9 mouse cellular contexts compared by ENCODE assay signal in the genomic region with DNA sequence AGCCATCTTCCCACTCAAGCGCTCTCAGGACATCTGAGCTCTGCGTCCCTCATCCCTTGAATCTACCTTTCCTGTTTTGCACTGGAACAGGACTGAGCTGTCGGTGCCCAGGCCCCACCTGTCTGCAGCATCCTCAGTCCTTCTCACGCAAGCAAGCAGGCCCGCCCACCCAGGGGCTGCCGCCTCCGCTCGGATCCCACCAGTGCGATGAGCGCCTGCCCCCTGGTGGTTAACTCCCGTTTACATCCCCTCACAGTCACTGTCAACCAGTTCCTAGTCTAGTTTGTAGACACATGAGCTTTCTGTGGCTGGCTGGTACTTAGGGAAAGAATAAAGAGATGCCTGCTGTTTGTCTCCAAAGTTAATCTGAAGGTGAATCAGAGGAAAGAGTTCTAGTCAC. TPM values are rescaled to one million over a fixed set of nuclear protein-coding genes. Genes with fewer than 3 reads are reported as not detected.
DNase-seq lines count a peak whose midpoint lies in the region; ATAC-seq and TF ChIP-seq lines count a peak whose summit lies in the region.
"Had no signal": no experiment of that assay in that cellular context is flagged by ENCODE, and none has a peak within 500 bp of the region (broad histone marks: within the 10 kb centered on the region; RNA-seq: fewer than 3 reads in every experiment).

No protein-coding gene starts in this region.

- ATAC-seq in heart, embryonic 15.5 days (replicated peaks; ENCODE audit: insufficient number of reproducible peaks, insufficient read depth, low FRiP score, low read depth), result peak; percentile 21; the same call in 1 of the 2 replicates

- H3K27me3 ChIP-seq in heart, embryonic 15.5 days, result no peaks in the 10 kb centered on the region
- H3K27me3 ChIP-seq: limb, embryonic 12.5 days had no signal

- 26% methylated on average over 11 of the region's 11 CpGs for WGBS in heart, embryonic 15.5 days
- 55% methylated on average over 11 of the region's 11 CpGs for WGBS in bone marrow, adult 2 months

- no peak overlapping the region for H3K4me2 ChIP-seq in heart, embryonic 15.5 days
- H3K4me2 ChIP-seq: limb, embryonic 12.5 days had no signal

- DNase-seq in heart, adult 11 months, result no peak
- peak; percentile 53 to 63 for DNase-seq in frontal cortex, postnatal 36 days (ENCODE audit: low spot score in 2 of 2)
- peak; percentile 73 for DNase-seq in layer of hippocampus, adult 2 months (ENCODE audit: low spot score in 2 of 2)
- DNase-seq in lung, postnatal 10 days, result peak; percentile 79
- peak; percentile 82 for DNase-seq in right cerebral cortex, postnatal 14 days
- DNase-seq in urinary bladder, adult 18-20 months (ENCODE audit: low spot score in 2 of 2), result no peak

- TF ChIP-seq POLR2A in bone marrow, adult 2 months (IDR thresholded peaks at IDR 0.05; ENCODE audit: borderline replicate concordance, control insufficient read depth, low read depth, low read length), result no peak

- H3K9me3 ChIP-seq in heart, embryonic 15.5 days (replicated peaks), result no peaks in the 10 kb centered on the region
- H3K9me3 ChIP-seq: limb, embryonic 12.5 days had no signal

- H3K4me3 ChIP-seq in heart, embryonic 15.5 days, result no peak overlapping the region
- H3K4me3 ChIP-seq in bone marrow, adult 2 months (replicated peaks; ENCODE audit: control insufficient read depth, low read depth, low read length), result no peak overlapping the region
- H3K4me3 ChIP-seq in layer of hippocampus, adult 2 months, result no peak overlapping the region
- H3K4me3 ChIP-seq: limb, embryonic 12.5 days had no signal

- no peak overlapping the region for H3K27ac ChIP-seq in heart, embryonic 15.5 days
- no peak overlapping the region for H3K27ac ChIP-seq in bone marrow, adult 2 months (ENCODE audit: control insufficient read depth, insufficient read depth, low read depth, low read length, poor library complexity)
- no peak overlapping the region for H3K27ac ChIP-seq in layer of hippocampus, adult 2 months

- H3K36me3 ChIP-seq in heart, embryonic 15.5 days, result peaks cover 26% of the 10 kb centered on the region

- no peak overlapping the region for H3K9ac ChIP-seq in heart, embryonic 15.5 days
- H3K9ac ChIP-seq: limb, embryonic 12.5 days had no signal

- peak; percentile 56; the same call in 1 of the 2 replicates for TF ChIP-seq CTCF in bone marrow, adult 2 months (IDR thresholded peaks at IDR 0.05; ENCODE audit: control insufficient read depth, insufficient read depth, low read length)
- peak; percentile 85 for TF ChIP-seq CTCF in layer of hippocampus, adult 2 months (conservative IDR thresholded peaks at IDR 0.05)

- H3K4me1 ChIP-seq in heart, embryonic 15.5 days (replicated peaks), result peaks cover 30% of the 10 kb centered on the region
- H3K4me1 ChIP-seq in bone marrow, adult 2 months (ENCODE audit: control insufficient read depth, insufficient read depth, low read length), result no peaks in the 10 kb centered on the region

RNA-seq across cellular contexts. Expression of gene Szrd1, which starts 18.9 kb away (rescaled TPM):
- polyA plus RNA-seq in heart, embryonic 15.5 days (2015; fragmentation: Nextera tagmentation; extraction: Ambion mirVana), result 30.1 and 32.8 TPM in 2 replicates
- polyA plus RNA-seq in bone marrow, adult 2 months (2011; ENCODE audit: insufficient read depth, insufficient read length, low replicate concordance, missing spikeins), result 23.6 and 31.2 TPM in 2 replicates
- total RNA-seq in layer of hippocampus, adult 2 months (2021), result 10 to 100 TPM; 49.7 to 54.3 TPM

RNA-seq across cellular contexts. Expression of gene Fbxo42, which starts 27.0 kb away (rescaled TPM):
- polyA plus RNA-seq in heart, embryonic 15.5 days (2015; fragmentation: Nextera tagmentation; extraction: Ambion mirVana), result 10.3 and 15.3 TPM in 2 replicates
- polyA plus RNA-seq in bone marrow, adult 2 months (2011; ENCODE audit: insufficient read depth, insufficient read length, low replicate concordance, missing spikeins), result 7.9 and 9.2 TPM in 2 replicates
- total RNA-seq in layer of hippocampus, adult 2 months (2021), result 10 to 100 TPM; 21.2 to 22.8 TPM

RNA-seq across cellular contexts. Expression of gene Spata21, which starts 32.6 kb away (rescaled TPM):
- polyA plus RNA-seq in heart, embryonic 15.5 days (2015; fragmentation: Nextera tagmentation; extraction: Ambion mirVana), result 0.26 TPM in 1 of 2 replicates, not detected in the other
- not detected in 2 replicates for polyA plus RNA-seq in bone marrow, adult 2 months (2011; ENCODE audit: insufficient read depth, insufficient read length, low replicate concordance, missing spikeins)
- not detected for total RNA-seq in layer of hippocampus, adult 2 months (2021)
- polyA plus RNA-seq: limb, embryonic 12.5 days had no signal

RNA-seq across cellular contexts. Expression of gene Necap2, which starts 42.5 kb away (rescaled TPM):
- polyA plus RNA-seq in heart, embryonic 15.5 days (2015; fragmentation: Nextera tagmentation; extraction: Ambion mirVana), result 38.6 and 52.4 TPM in 2 replicates
- 69.2 and 91.5 TPM in 2 replicates for polyA plus RNA-seq in bone marrow, adult 2 months (2011; ENCODE audit: insufficient read depth, insufficient read length, low replicate concordance, missing spikeins)
- 10 to 100 TPM; 41.6 to 42.2 TPM for total RNA-seq in layer of hippocampus, adult 2 months (2021)

Comparison
In these comparisons a context has a peak if more than half of its experiments do, and no peak if none do; other contexts are left out.
1. DNase-seq: peak in frontal cortex, postnatal 36 days (2 of 2), layer of hippocampus, adult 2 months (2 of 2), lung, postnatal 10 days (single experiment) and right cerebral cortex, postnatal 14 days (single experiment); none in heart, adult 11 months (single experiment) and urinary bladder, adult 18-20 months (0 of 2).